Mouse (Mus musculus) yolk sac, embryonic 10.5 days (tissue): ENCODE measurements around the gene Cldn12.

Experiments used
- DNase-seq: peaks from one replicate; pipeline ENCODE4 v3.0.0-alpha.2; 2017; ENCODE audit warnings: low spot score

Gene Cldn12

GRCm38 (mm10) chr5:5494269-5495005 lies 20.3 kb downstream of the Cldn12 start:
- DNase-seq, result peak; percentile 26

DNA sequence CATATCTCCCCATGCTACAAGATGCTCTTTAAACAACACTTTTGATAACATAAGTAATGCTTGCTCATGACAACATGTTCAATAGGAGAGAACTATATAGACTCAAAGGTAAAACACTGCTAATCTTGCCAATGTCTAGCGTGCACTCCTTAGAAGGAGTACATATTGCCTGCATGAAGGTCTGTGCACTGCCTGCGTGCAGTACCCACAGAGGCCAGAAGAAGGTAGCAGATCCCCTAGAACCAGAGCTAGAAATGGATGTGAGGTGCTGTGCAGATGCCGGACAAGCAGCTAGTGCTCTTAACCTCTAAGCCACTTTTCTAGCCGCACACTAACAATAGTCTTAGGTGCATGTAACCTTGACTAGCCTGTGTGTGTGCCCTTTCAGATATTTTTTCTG lies 22.6 kb downstream of the Cldn12 start:
- DNase-seq, result no peak

DNA sequence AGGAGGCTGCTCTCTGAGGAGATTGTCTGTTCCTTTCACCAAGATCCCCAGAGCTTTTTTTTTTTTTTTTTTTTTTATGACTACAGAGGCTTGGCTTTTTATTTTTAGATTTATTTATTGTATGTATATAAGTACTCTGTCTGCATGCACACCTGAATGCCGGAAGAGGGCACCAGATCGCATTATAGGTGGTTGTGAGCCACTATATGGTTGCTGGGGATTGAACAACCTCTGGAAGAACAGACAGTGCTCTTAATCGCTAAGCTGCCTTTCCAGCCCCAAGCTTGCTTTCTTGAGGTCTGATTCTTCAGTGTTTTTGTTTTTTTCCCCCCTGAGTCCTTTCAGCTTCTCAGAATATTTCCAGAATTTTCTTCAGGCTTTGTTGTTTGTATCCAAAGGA lies 28.7 kb downstream of the Cldn12 start:
- DNase-seq, result no peak

- no peak for DNase-seq
These were observed 31.4 kb downstream of the Cldn12 start for GRCm38 (mm10) chr5:5483254-5483858.

GRCm38 (mm10) chr5:5481662-5482061 lies 33.1 kb downstream of the Cldn12 start:
- no peak for DNase-seq

GRCm38 (mm10) chr5:5479043-5479442 lies 35.7 kb downstream of the Cldn12 start, which contains the start of gene 1700015F17Rik:
1700015F17Rik (minus strand) TSS chr5:5479143.
- DNase-seq, result no peak

DNA sequence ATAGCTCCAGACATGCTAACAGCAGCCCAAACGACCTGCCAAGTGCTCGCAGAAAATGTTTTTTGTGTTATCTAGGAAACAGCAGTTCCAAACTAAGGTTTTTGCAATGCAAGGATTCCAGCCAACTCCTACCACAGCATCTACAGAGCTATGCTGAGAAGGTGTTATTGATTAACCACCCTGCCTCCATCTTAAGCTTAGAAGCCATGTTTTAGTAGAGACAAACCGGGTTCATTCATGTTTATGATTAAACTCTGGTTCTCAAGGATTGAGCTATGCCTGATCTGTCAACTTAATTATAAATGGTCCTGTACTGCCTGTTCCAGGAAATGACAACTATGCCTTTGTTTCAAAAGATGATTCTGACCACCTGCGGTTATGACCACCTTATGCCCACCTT lies 38.6 kb downstream of the Cldn12 start:
- no peak for DNase-seq

- DNase-seq, result no peak
These were observed 49.5 kb downstream of the Cldn12 start for GRCm38 (mm10) chr5:5465256-5465655.
